In the genomic region with DNA sequence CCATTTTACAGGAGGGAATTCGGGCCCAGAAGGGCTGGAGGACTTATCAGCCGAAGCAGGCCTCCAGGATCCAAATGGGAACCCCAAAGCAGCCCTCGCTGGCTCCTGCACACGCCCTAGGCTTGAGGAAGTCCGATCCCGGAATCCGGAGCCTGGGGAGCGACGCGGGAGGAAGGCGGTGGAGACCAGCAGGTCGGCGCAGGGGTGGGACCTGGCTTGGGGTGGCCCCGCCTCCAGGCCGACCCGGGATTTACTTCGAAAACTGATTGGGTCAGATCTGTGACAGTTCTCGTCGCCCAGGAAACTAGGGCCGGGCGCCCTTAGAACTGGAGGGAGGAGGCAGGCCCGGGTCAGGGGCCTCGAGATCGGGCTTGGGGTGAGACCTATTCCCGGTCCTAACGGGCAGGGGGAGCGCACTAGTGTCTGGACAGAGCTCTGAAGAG, we compare ENCODE assay signal across 7 mouse cellular contexts. TPM values are rescaled to one million over a fixed set of nuclear protein-coding genes. Genes with fewer than 3 reads are reported as not detected.
DNase-seq lines count a peak whose midpoint lies in the region; ATAC-seq and TF ChIP-seq lines count a peak whose summit lies in the region.

A gene (minus strand): TSS at position 232 of the 443 bp plus-strand sequence.

- H3K36me3 ChIP-seq in embryonic facial prominence, embryonic 11.5 days (replicated peaks; ENCODE audit: control insufficient read depth, insufficient read depth, low read depth, low read length), result no peaks in the 10 kb centered on the region
- H3K36me3 ChIP-seq in kidney, adult 2 months (ENCODE audit: control insufficient read depth, insufficient read depth, low read length), result no peaks in the 10 kb centered on the region
- peaks cover 11% of the 10 kb centered on the region; the same call in 1 of the 2 replicates for H3K36me3 ChIP-seq in limb, embryonic 12.5 days
- H3K36me3 ChIP-seq in midbrain, embryonic 15.5 days (replicated peaks), result 0 out of 2 replicates have a peak, but pooled peaks cover 3% of the 10 kb centered on the region
- H3K36me3 ChIP-seq in spleen, adult 2 months (ENCODE audit: control insufficient read depth, insufficient read depth, low read length), result no peaks in the 10 kb centered on the region

- no peaks in the 10 kb centered on the region for H3K27me3 ChIP-seq in embryonic facial prominence, embryonic 11.5 days (ENCODE audit: control insufficient read depth, insufficient read depth, low read length)
- no peaks in the 10 kb centered on the region for H3K27me3 ChIP-seq in kidney, adult 2 months (replicated peaks; ENCODE audit: control insufficient read depth, insufficient read depth, low read length)
- peaks cover 8% of the 10 kb centered on the region for H3K27me3 ChIP-seq in limb, embryonic 12.5 days
- no peaks in the 10 kb centered on the region for H3K27me3 ChIP-seq in midbrain, embryonic 15.5 days (replicated peaks)
- H3K27me3 ChIP-seq in spleen, adult 2 months (ENCODE audit: control insufficient read depth, insufficient read depth, low read length), result no peaks in the 10 kb centered on the region

- WGBS in embryonic facial prominence, embryonic 11.5 days, result under 1% methylated on average over 27 of the region's 27 CpGs
- under 1% methylated on average over 27 of the region's 27 CpGs for WGBS in kidney, adult 2 months
- under 1% methylated on average over 27 of the region's 27 CpGs for WGBS in limb, embryonic 12.5 days
- WGBS in midbrain, embryonic 15.5 days, result under 1% methylated on average over 27 of the region's 27 CpGs
- WGBS in spleen, adult 2 months, result under 1% methylated on average over 27 of the region's 27 CpGs

- H3K9me3 ChIP-seq in embryonic facial prominence, embryonic 11.5 days (replicated peaks; ENCODE audit: control insufficient read depth, low read length), result no peaks in the 10 kb centered on the region
- no peaks in the 10 kb centered on the region for H3K9me3 ChIP-seq in limb, embryonic 12.5 days
- no peaks in the 10 kb centered on the region for H3K9me3 ChIP-seq in midbrain, embryonic 15.5 days

- no peaks in the 10 kb centered on the region for H3K4me1 ChIP-seq in embryonic facial prominence, embryonic 11.5 days (ENCODE audit: control insufficient read depth, insufficient read depth, low read length)
- peaks cover 18% of the 10 kb centered on the region; the same call in 1 of the 2 replicates for H3K4me1 ChIP-seq in kidney, adult 2 months (ENCODE audit: control insufficient read depth, insufficient read depth, low read length)
- peaks cover 22% of the 10 kb centered on the region for H3K4me1 ChIP-seq in limb, embryonic 12.5 days (replicated peaks)
- peaks cover 39% of the 10 kb centered on the region for H3K4me1 ChIP-seq in midbrain, embryonic 15.5 days
- H3K4me1 ChIP-seq in spleen, adult 2 months (ENCODE audit: control insufficient read depth, insufficient read depth, insufficient read length), result peaks cover 2% of the 10 kb centered on the region

- DNase-seq in adrenal gland, postnatal 14 days, result peak; percentile 98
- DNase-seq in embryonic facial prominence, embryonic 11.5 days (ENCODE audit: low spot score), result peak; percentile 91
- peak; percentile 100 for DNase-seq in heart, adult 11 months
- peak; percentile 99 for DNase-seq in kidney, adult 2 months
- DNase-seq in spleen, adult 2 months (ENCODE audit: low read depth in 1 of 2, low spot score in 2 of 2), result peak; percentile 72 to 92

- ATAC-seq in embryonic facial prominence, embryonic 11.5 days (replicated peaks; ENCODE audit: insufficient number of reproducible peaks, low FRiP score, low TSS enrichment, low read depth), result peak; percentile 76
- ATAC-seq in limb, embryonic 12.5 days (ENCODE audit: insufficient number of reproducible peaks, insufficient read depth, low FRiP score, low TSS enrichment, low read depth), result peak; percentile 78
- ATAC-seq in midbrain, embryonic 15.5 days (replicated peaks), result peak; percentile 88

- peak within 1 kb of the TSS; percentile 91 for H3K27ac ChIP-seq in embryonic facial prominence, embryonic 11.5 days (replicated peaks; ENCODE audit: low read depth, low read length)
- peak within 1 kb of the TSS; percentile 84 for H3K27ac ChIP-seq in kidney, adult 2 months (ENCODE audit: insufficient read depth, low read depth, low read length)
- H3K27ac ChIP-seq in limb, embryonic 12.5 days, result peak within 1 kb of the TSS; percentile 95
- peak within 1 kb of the TSS; percentile 95 for H3K27ac ChIP-seq in midbrain, embryonic 15.5 days
- peak within 1 kb of the TSS; percentile 81 for H3K27ac ChIP-seq in spleen, adult 2 months (ENCODE audit: insufficient read depth, low read length)

- peak; percentile 50 for TF ChIP-seq POLR2A in kidney, adult 2 months (IDR thresholded peaks at IDR 0.05; ENCODE audit: low read depth, low read length)
- TF ChIP-seq POLR2A in spleen, adult 2 months (IDR thresholded peaks at IDR 0.05; ENCODE audit: low read depth, low read length), result peak; percentile 47; the same call in 1 of the 2 replicates

- H3K4me3 ChIP-seq in embryonic facial prominence, embryonic 11.5 days (ENCODE audit: low read depth, low read length), result peak within 1 kb of the TSS; percentile 80
- peak within 1 kb of the TSS; percentile 81 for H3K4me3 ChIP-seq in kidney, adult 2 months (ENCODE audit: insufficient read depth, low read depth, low read length)
- H3K4me3 ChIP-seq in limb, embryonic 12.5 days (replicated peaks), result peak within 1 kb of the TSS; percentile 78
- H3K4me3 ChIP-seq in midbrain, embryonic 15.5 days, result peak within 1 kb of the TSS; percentile 68
- H3K4me3 ChIP-seq in spleen, adult 2 months (ENCODE audit: extremely low read depth, insufficient read depth, insufficient read length), result peak within 1 kb of the TSS; percentile 69

- H3K9ac ChIP-seq in embryonic facial prominence, embryonic 11.5 days (replicated peaks; ENCODE audit: low read length), result peak within 1 kb of the TSS; percentile 93
- peak within 1 kb of the TSS; percentile 85 for H3K9ac ChIP-seq in limb, embryonic 12.5 days (replicated peaks)
- peak within 1 kb of the TSS; percentile 90 for H3K9ac ChIP-seq in midbrain, embryonic 15.5 days

- peak within 1 kb of the TSS; percentile 98 for H3K4me2 ChIP-seq in embryonic facial prominence, embryonic 11.5 days (ENCODE audit: low read depth, low read length)
- peak within 1 kb of the TSS; percentile 98 for H3K4me2 ChIP-seq in limb, embryonic 12.5 days
- H3K4me2 ChIP-seq in midbrain, embryonic 15.5 days, result peak within 1 kb of the TSS; percentile 97

- TF ChIP-seq CTCF in kidney, adult 2 months (conservative IDR thresholded peaks at IDR 0.05; ENCODE audit: insufficient read depth, insufficient read length, low read depth, low read length), result no peak
- no peak for TF ChIP-seq CTCF in spleen, adult 2 months (IDR thresholded peaks at IDR 0.05; ENCODE audit: extremely low read depth, insufficient read depth, insufficient read length, insufficient replicate concordance)

RNA-seq across cellular contexts. Expression of the gene that starts here (rescaled TPM):
- total RNA-seq in adrenal gland, postnatal 14 days (2021), result 43.0 and 43.3 TPM in 2 replicates
- 18.1 and 21.9 TPM in 2 replicates for polyA plus RNA-seq in embryonic facial prominence, embryonic 11.5 days (2014; fragmentation: Nextera tagmentation; extraction: Ambion mirVana)
- polyA plus RNA-seq in kidney, adult 2 months (2012; rRNA removed), result 78.4 and 91.7 TPM in 2 replicates
- polyA plus RNA-seq in limb, embryonic 12.5 days (2016; fragmentation: Nextera tagmentation; extraction: Ambion mirVana), result 23.8 and 27.9 TPM in 2 replicates
- 70.2 and 70.5 TPM in 2 replicates for polyA plus RNA-seq in midbrain, embryonic 15.5 days (2015; fragmentation: Nextera tagmentation; extraction: Ambion mirVana)
- polyA plus RNA-seq in spleen, adult 2 months (2012; rRNA removed), result 54.6 and 61.7 TPM in 2 replicates

Comparison
In these comparisons a context has a peak if more than half of its experiments do, and no peak if none do; other contexts are left out.
1. Peak in every context shown above with its lines: DNase-seq, ATAC-seq, H3K4me3 ChIP-seq and H3K27ac ChIP-seq.